Mouse (Mus musculus): ENCODE results near the gene S100a5.

DNA sequence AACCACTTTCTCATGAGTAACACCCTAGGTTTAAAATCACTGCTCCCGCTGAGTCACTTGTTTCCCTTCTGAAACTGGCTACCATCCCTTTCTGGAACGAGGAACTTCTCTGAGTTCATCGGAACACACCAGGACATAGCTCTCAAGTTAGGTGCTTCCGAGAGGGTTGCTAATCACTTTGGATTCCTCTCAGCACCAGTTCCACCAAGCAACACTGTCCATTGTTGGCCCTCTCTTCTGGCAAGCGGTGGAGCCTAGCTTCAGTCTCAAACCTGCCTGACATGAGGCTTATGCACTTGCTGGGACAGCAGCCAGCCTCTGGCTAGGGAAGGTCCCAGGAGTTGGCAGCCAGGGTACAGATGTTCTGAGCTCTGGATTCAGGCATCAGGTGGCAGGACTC, 33.6 kb upstream of the S100a5 start:
- no peak for TF ChIP-seq CTCF (IDR thresholded peaks at IDR 0.05; ENCODE audit: control insufficient read depth, insufficient read depth, insufficient read length)
- peak; percentile 8 for TF ChIP-seq MAX (IDR thresholded peaks at IDR 0.05)
